Mouse (Mus musculus) ES-CJ7 (cell line): Measurements from ENCODE around the gene Gsap.
"Not testable (repeated sequence)": the region's sequence is repeated elsewhere in the genome, so short reads cannot be mapped to it uniquely, and the experiment has no call there.

Source experiments
- DNase-seq: peaks from one replicate; pipeline ENCODE4 v3.0.0; 2011; ENCODE audit warnings: low read depth, low spot score

Gsap gene

GRCm38 (mm10) chr5:21328560-21328959 lies 142.5 kb downstream of the Gsap start:
- DNase-seq: no peak

DNA sequence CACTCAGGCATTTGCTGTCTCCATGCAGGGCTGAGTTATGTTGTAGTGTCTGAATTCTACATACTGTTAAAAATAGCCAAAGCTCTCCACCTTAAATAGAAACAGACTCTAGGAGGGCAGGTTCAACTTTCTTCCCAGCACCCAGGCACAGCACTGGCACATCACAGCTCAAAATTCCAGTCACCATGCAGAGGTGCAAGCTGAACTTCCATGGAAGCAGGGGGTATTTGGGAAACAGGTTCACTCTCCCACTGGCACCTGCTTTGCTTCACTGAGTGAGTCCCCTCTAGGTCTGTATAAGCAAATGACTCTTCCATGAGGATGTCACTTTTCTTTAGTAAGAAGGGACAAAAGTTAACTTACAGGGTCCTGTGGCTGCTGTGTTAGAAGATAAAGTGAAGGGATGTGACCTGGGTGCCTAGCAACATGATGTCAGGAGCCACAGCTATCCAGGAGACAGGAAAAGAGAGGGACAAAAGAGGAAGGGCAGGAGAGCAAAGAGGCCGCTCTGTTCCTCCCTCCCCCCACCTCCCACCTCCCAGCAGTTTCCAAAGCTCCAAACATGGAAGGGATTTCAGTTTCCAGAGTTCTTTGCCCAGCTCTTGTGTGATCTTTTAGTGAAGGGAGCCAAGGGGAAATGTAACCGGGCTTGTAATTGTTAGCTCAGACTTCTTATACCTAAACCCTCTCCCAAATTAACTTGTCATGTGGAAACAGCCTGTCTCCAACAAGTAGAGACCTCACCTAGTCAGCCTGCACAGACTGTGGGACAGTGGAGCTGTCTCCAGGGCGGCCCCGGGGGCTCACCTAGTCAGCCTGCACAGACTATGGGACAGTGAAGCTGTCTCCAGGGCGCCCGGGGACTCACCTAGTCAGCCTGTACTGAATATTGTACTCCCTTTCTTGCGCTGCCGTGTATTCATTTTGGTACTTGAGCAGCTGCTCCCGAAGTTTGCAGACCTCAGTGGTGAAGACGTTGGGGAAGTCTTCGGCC lies 143.9 kb downstream of the Gsap start:
- no peak for DNase-seq

- no peak for DNase-seq
Observed at GRCm38 (mm10) chr5:21331656-21332055, 145.6 kb downstream of the Gsap start.

- no peak for DNase-seq
Observed at GRCm38 (mm10) chr5:21332119-21332518, 146.1 kb downstream of the Gsap start.

GRCm38 (mm10) chr5:21342265-21342664 lies 156.2 kb downstream of the Gsap start:
- DNase-seq: not testable (repeated sequence)

GRCm38 (mm10) chr5:21348366-21348765 lies 162.3 kb downstream of the Gsap start:
- DNase-seq: no peak

DNA sequence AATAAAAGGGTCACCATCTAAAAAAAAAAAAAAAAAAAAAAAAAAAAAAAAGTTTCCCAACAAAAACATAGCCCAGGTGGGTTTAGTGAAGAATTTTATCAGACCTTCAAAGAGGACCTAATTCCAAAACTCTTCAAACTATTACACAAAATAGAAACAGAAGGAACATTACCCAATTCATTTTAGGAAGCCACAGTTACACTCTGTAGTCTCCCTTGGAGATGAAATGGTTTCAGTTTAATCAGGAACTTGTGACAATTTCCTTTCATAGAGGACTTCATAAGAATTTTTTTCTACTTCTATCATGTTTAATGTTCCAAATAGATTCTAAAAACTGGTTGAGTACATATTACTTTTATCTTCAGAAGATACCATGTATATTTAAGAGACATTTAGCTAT lies 165.6 kb downstream of the Gsap start:
- DNase-seq: no peak

- no peak for DNase-seq
Observed at GRCm38 (mm10) chr5:21358648-21359047, 172.6 kb downstream of the Gsap start.

DNA sequence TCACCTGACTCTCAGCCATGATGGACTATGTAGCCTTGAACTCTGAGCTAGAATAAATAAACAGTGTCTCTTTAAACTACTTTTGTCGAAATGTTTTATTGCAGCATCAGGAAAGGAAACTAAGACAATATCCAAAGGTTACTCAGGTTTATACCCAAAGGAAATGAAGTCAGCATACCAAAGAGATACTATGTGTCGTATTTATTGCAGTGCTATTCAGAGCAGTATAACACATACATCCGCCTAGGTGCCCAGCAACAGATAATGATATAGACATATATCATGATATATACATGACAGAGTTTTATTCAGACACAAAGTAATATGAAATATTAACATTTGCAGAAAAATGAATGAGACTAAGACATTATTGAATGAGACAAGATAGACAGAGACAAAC lies 177.3 kb downstream of the Gsap start:
- DNase-seq: no peak
